Mouse (Mus musculus): ENCODE results near the gene Mc3r. TPM values are rescaled to one million over a fixed set of nuclear protein-coding genes. Genes with fewer than 3 reads are reported as not detected.

The Mc3r gene
- polyA plus RNA-seq, 1 experiment, result not detected

- no peak for DNase-seq (ENCODE audit: low spot score)
Measured at GRCm38 (mm10) chr2:172256418-172256817, 8.1 kb downstream of the Mc3r start.

- DNase-seq (ENCODE audit: low spot score), result no peak
Measured at GRCm38 (mm10) chr2:172256956-172257355, 8.7 kb downstream of the Mc3r start.

- no peak for DNase-seq (ENCODE audit: low spot score)
Measured at GRCm38 (mm10) chr2:172257471-172258065, 9.3 kb downstream of the Mc3r start.

- DNase-seq (ENCODE audit: low spot score), result no peak
Measured at GRCm38 (mm10) chr2:172260064-172260463, 11.8 kb downstream of the Mc3r start.

- DNase-seq (ENCODE audit: low spot score), result no peak
Measured at GRCm38 (mm10) chr2:172261441-172261840, 13.1 kb downstream of the Mc3r start.

GRCm38 (mm10) chr2:172263216-172263615, 14.9 kb downstream of the Mc3r start:
- DNase-seq (ENCODE audit: low spot score), result no peak

GRCm38 (mm10) chr2:172269907-172270306, 21.6 kb downstream of the Mc3r start:
- DNase-seq (ENCODE audit: low spot score), result no peak

- no peak for DNase-seq (ENCODE audit: low spot score)
Measured at GRCm38 (mm10) chr2:172270485-172270944, 22.2 kb downstream of the Mc3r start.

- DNase-seq (ENCODE audit: low spot score), result no peak
Measured at GRCm38 (mm10) chr2:172270974-172271697, 22.8 kb downstream of the Mc3r start.

GRCm38 (mm10) chr2:172274662-172275061, 26.4 kb downstream of the Mc3r start:
- DNase-seq (ENCODE audit: low spot score), result no peak

GRCm38 (mm10) chr2:172276155-172276554, 27.9 kb downstream of the Mc3r start:
- DNase-seq (ENCODE audit: low spot score), result no peak

- DNase-seq (ENCODE audit: low spot score), result no peak
Measured at GRCm38 (mm10) chr2:172278979-172279378, 30.7 kb downstream of the Mc3r start.

- no peak for DNase-seq (ENCODE audit: low spot score)
Measured at GRCm38 (mm10) chr2:172282071-172282710, 33.9 kb downstream of the Mc3r start.

GRCm38 (mm10) chr2:172287715-172288114, 39.4 kb downstream of the Mc3r start:
- DNase-seq (ENCODE audit: low spot score), result no peak

- DNase-seq (ENCODE audit: low spot score), result no peak
Measured at GRCm38 (mm10) chr2:172288965-172289364, 40.7 kb downstream of the Mc3r start.

GRCm38 (mm10) chr2:172289632-172290031, 41.3 kb downstream of the Mc3r start:
- no peak for DNase-seq (ENCODE audit: low spot score)

GRCm38 (mm10) chr2:172290474-172290873, 42.2 kb downstream of the Mc3r start:
- no peak for DNase-seq (ENCODE audit: low spot score)

- no peak for DNase-seq (ENCODE audit: low spot score)
Measured at GRCm38 (mm10) chr2:172291025-172291424, 42.7 kb downstream of the Mc3r start.

GRCm38 (mm10) chr2:172291755-172292524, 43.6 kb downstream of the Mc3r start:
- no peak for DNase-seq (ENCODE audit: low spot score)

- DNase-seq (ENCODE audit: low spot score), result no peak
Measured at GRCm38 (mm10) chr2:172292525-172293405, 44.5 kb downstream of the Mc3r start.

GRCm38 (mm10) chr2:172298083-172298482, 49.8 kb downstream of the Mc3r start:
- DNase-seq (ENCODE audit: low spot score), result no peak
